Mouse (Mus musculus): Measurements from ENCODE around the gene Zfp423. TPM values are rescaled to one million over a fixed set of nuclear protein-coding genes. Genes with fewer than 3 reads are reported as not detected.
A peak's percentile ranks its signal among the peaks of the same experiment; 100 is the strongest.

Gene Zfp423
- polyA plus RNA-seq, 1 experiment from 2014 or later: 2.1 TPM

- TF ChIP-seq EP300 (IDR thresholded peaks at IDR 0.05) (no peak), CTCF (IDR thresholded peaks at IDR 0.05) (no peak)
- H3K4me2 ChIP-seq (replicated peaks; ENCODE audit: low read depth, low read length): no peak overlapping the region
- no peaks in the 10 kb centered on the region for H3K9me3 ChIP-seq (ENCODE audit: low read length)
- no peak overlapping the region for H3K27ac ChIP-seq (ENCODE audit: low read length)
- no peak overlapping the region for H3K9ac ChIP-seq (replicated peaks; ENCODE audit: low read depth)
- 55% methylated on average over 2 of the region's 2 CpGs for WGBS
- H3K4me1 ChIP-seq (ENCODE audit: insufficient read depth, low read depth, low read length): no peaks in the 10 kb centered on the region
- no peaks in the 10 kb centered on the region for H3K27me3 ChIP-seq (replicated peaks; ENCODE audit: insufficient read depth, low read length)
- DNase-seq (ENCODE audit: low spot score): no peak
- no peaks in the 10 kb centered on the region for H3K36me3 ChIP-seq (ENCODE audit: insufficient read depth, low read length)
- H3K4me3 ChIP-seq (ENCODE audit: low read depth, low read length): no peak overlapping the region
- ATAC-seq: no peak
Observed at GRCm38 (mm10) chr8:87619529-87619928, 339.9 kb downstream of the Zfp423 start.

GRCm38 (mm10) chr8:87619118-87619517, 340.3 kb downstream of the Zfp423 start:
- WGBS: 32% methylated on average over 7 of the region's 7 CpGs

GRCm38 (mm10) chr8:87613701-87614100, 345.7 kb downstream of the Zfp423 start:
- Histone ChIP-seq H3K27me3 (replicated peaks; ENCODE audit: insufficient read depth, low read length) (no peaks in the 10 kb centered on the region), H3K36me3 (ENCODE audit: insufficient read depth, low read length) (no peaks in the 10 kb centered on the region), H3K9me3 (ENCODE audit: low read length) (no peaks in the 10 kb centered on the region), H3K4me2 (replicated peaks; ENCODE audit: low read depth, low read length) (no peak overlapping the region), H3K9ac (replicated peaks; ENCODE audit: low read depth) (no peak overlapping the region), H3K27ac (ENCODE audit: low read length) (no peak overlapping the region), H3K4me3 (ENCODE audit: low read depth, low read length) (no peak overlapping the region), H3K4me1 (ENCODE audit: insufficient read depth, low read depth, low read length) (no peaks in the 10 kb centered on the region)
- 78% methylated on average over 1 of the region's 1 CpGs for WGBS
- no peak for DNase-seq (ENCODE audit: low spot score)
- TF ChIP-seq CTCF (IDR thresholded peaks at IDR 0.05) (peak; percentile 25; the same call in 1 of the 2 replicates), EP300 (IDR thresholded peaks at IDR 0.05) (no peak)
- ATAC-seq: no peak

More at GRCm38 (mm10) chr8:87619118-87619517, 340.3 kb downstream of the Zfp423 start:
- DNase-seq (ENCODE audit: low spot score): peak; percentile 25
- Histone ChIP-seq H3K4me3 (ENCODE audit: low read depth, low read length) (no peak overlapping the region), H3K27me3 (replicated peaks; ENCODE audit: insufficient read depth, low read length) (no peaks in the 10 kb centered on the region), H3K27ac (ENCODE audit: low read length) (no peak overlapping the region), H3K4me1 (ENCODE audit: insufficient read depth, low read depth, low read length) (no peaks in the 10 kb centered on the region), H3K4me2 (replicated peaks; ENCODE audit: low read depth, low read length) (no peak overlapping the region), H3K36me3 (ENCODE audit: insufficient read depth, low read length) (no peaks in the 10 kb centered on the region), H3K9ac (replicated peaks; ENCODE audit: low read depth) (no peak overlapping the region), H3K9me3 (ENCODE audit: low read length) (no peaks in the 10 kb centered on the region)
- no peak for TF ChIP-seq EP300 (IDR thresholded peaks at IDR 0.05)
- peak; percentile 7; the same call in 1 of the 2 replicates for TF ChIP-seq CTCF (IDR thresholded peaks at IDR 0.05)
- peak; percentile 23; the same call in 1 of the 2 replicates for ATAC-seq

Other genes starting within 250 kb of the Zfp423 start
- gene Cnep1r1, start 159.2 kb upstream of the Zfp423 start, polyA plus RNA-seq (2015; fragmentation: Nextera tagmentation; extraction: Ambion mirVana): 45.8 and 46.4 TPM in 2 replicates
- 12.9 and 13.5 TPM in 2 replicates for gene Heatr3, start 178.3 kb upstream of the Zfp423 start, polyA plus RNA-seq (2015; fragmentation: Nextera tagmentation; extraction: Ambion mirVana)
- gene Tent4b, start 239.6 kb upstream of the Zfp423 start, polyA plus RNA-seq (2015; fragmentation: Nextera tagmentation; extraction: Ambion mirVana): 6.5 and 6.7 TPM in 2 replicates

All from lung, postnatal 0 days (tissue).